Mouse (Mus musculus) natural killer cell, adult 2 months (primary cell): ENCODE measurements around the gene Gm7980.
"Not testable (repeated sequence)": the region's sequence is repeated elsewhere in the genome, so short reads cannot be mapped to it uniquely, and the experiment has no call there.

Experiments
- DNase-seq, 2 experiments: peaks; one replicate each; pipeline ENCODE4 v3.0.0; 2022; ENCODE audit warnings: low spot score in 2 of 2

Gene Gm7980

GRCm38 (mm10) chr14:41907190-41907589 is at the start of gene Gm7980:
Gene Gm7980 (minus strand): TSS chr14:41907290.
- DNase-seq = not testable (repeated sequence)

- DNase-seq = not testable (repeated sequence)
Observed at GRCm38 (mm10) chr14:41943695-41944094, 36.6 kb upstream of the Gm7980 start, which contains the start of gene 1700024B05Rik. Gene 1700024B05Rik (plus strand): TSS chr14:41943995.

GRCm38 (mm10) chr14:41924649-41925048 is 17.6 kb upstream of the Gm7980 start, which contains the start of gene 1700049E17Rik1:
Gene 1700049E17Rik1 (plus strand): TSS chr14:41924949.
- DNase-seq = not testable (repeated sequence)
